Mouse (Mus musculus) adrenal gland, postnatal 10 days (tissue): ENCODE results near the gene Cort. TPM values are rescaled to one million over a fixed set of nuclear protein-coding genes. Genes with fewer than 3 reads are reported as not detected.
A peak's percentile ranks its signal among the peaks of the same experiment; 100 is the strongest.
"Not testable (repeated sequence)": the region's sequence is repeated elsewhere in the genome, so short reads cannot be mapped to it uniquely, and the experiment has no call there.

Experiments used
- DNase-seq: peaks from one replicate; pipeline ENCODE4 v3.0.0; 2021; ENCODE audit warnings: mixed read lengths
- total RNA-seq, 2 experiments: library from RNA; stranded (reverse); gene quantifications; 2 replicates each; pipeline ENCODE4 v1.2.3; 2021

The Cort gene
- total RNA-seq, 2 experiments from 2014 or later = 1.5 TPM

GRCm38 (mm10) chr4:149147528-149147927, 21.0 kb upstream of the Cort start:
- no peak for DNase-seq

GRCm38 (mm10) chr4:149145151-149145550, 18.6 kb upstream of the Cort start:
- no peak for DNase-seq

- peak; percentile 88 for DNase-seq
These were observed 17.9 kb upstream of the Cort start for GRCm38 (mm10) chr4:149144459-149144858.

- DNase-seq = no peak
These were observed 17.0 kb upstream of the Cort start for GRCm38 (mm10) chr4:149143594-149143993.

GRCm38 (mm10) chr4:149138515-149138914, 12.0 kb upstream of the Cort start:
- no peak for DNase-seq

- peak; percentile 94 for DNase-seq
These were observed 10.6 kb upstream of the Cort start, which contains the start of gene Cenps for GRCm38 (mm10) chr4:149136982-149137770. Gene Cenps (minus strand): TSS chr4:149137629.

- DNase-seq = no peak
These were observed 9.7 kb upstream of the Cort start for GRCm38 (mm10) chr4:149136116-149136850.

- DNase-seq = no peak
These were observed 6.8 kb upstream of the Cort start for GRCm38 (mm10) chr4:149133395-149133794.

GRCm38 (mm10) chr4:149131789-149132565, 5.4 kb upstream of the Cort start:
- DNase-seq = no peak

GRCm38 (mm10) chr4:149131021-149131752, 4.6 kb upstream of the Cort start:
- DNase-seq = no peak

GRCm38 (mm10) chr4:149128467-149128866, 1.9 kb upstream of the Cort start:
- DNase-seq = no peak

- DNase-seq = no peak
These were observed 451 bp downstream of the Cort start for GRCm38 (mm10) chr4:149126115-149126509.

- DNase-seq = no peak
These were observed 1.0 kb downstream of the Cort start for GRCm38 (mm10) chr4:149125341-149126114.

- no peak for DNase-seq
These were observed 3.1 kb downstream of the Cort start for GRCm38 (mm10) chr4:149123432-149123831.

GRCm38 (mm10) chr4:149119978-149120562, 6.5 kb downstream of the Cort start:
- not testable (repeated sequence) for DNase-seq

GRCm38 (mm10) chr4:149103875-149104561, 22.5 kb downstream of the Cort start, which contains the start of gene Dffa:
Gene Dffa (plus strand): TSS chr4:149104146.
- peak; percentile 94 for DNase-seq

- DNase-seq = no peak
These were observed 25.1 kb downstream of the Cort start for GRCm38 (mm10) chr4:149101456-149101855.

GRCm38 (mm10) chr4:149100449-149100848, 26.1 kb downstream of the Cort start:
- DNase-seq = not testable (repeated sequence)

- DNase-seq = peak; percentile 93
These were observed 27.1 kb downstream of the Cort start, which contains the start of gene Pex14 for GRCm38 (mm10) chr4:149099369-149100017. Gene Pex14 (minus strand): TSS chr4:149099876.
